Mouse (Mus musculus) adrenal gland, adult (tissue): ENCODE data around the gene Anks1.
A peak's percentile ranks its signal among the peaks of the same experiment; 100 is the strongest.

Source experiments
- DNase-seq, 2 experiments: peaks; one replicate each; pipeline ENCODE4 v3.0.0; 2022 to 2023; ENCODE audit warnings: low spot score in 1 of 2; ENCODE audit not compliant: inconsistent age in 2 of 2

The Anks1 gene

DNA sequence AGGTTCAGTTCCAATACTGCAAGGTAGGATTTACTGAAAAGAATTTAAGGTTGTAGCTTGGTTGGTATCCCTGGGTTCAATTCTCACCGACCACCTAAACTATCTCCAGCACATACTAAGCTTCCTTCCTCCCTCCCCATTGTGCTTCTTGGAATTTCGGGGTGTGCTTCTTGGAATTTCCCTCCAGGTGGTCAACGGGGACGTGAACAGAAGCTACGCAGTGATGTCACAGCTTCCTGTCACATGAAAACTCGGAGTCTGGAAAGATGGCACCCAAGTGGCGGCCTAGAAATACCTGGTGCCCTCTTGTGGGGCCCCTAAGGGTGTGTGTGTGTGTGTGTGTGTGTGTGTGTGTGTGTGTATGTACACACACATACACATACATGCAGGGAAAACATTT is 172.8 kb downstream of the Anks1 start:
- DNase-seq: no peak

DNA sequence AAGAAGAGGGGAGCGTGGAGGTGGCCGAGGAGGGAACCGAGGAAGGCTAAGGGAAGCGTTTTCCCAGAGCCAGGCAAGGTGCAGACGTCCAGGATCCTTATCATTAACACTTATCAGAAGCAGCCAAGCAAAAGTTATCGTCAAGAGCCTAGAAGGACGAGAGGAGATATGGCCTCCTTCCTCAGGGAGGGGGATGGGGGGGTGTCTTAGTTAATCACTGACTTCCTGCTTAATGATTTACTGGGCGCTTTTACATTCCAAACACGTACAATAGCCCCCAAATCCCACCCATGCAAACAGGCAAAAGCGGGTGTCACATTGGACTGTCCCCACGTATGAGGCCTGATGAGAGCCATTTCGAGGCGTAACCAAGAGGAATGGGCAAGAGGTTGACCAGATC is 173.8 kb downstream of the Anks1 start:
- DNase-seq: no peak

DNA sequence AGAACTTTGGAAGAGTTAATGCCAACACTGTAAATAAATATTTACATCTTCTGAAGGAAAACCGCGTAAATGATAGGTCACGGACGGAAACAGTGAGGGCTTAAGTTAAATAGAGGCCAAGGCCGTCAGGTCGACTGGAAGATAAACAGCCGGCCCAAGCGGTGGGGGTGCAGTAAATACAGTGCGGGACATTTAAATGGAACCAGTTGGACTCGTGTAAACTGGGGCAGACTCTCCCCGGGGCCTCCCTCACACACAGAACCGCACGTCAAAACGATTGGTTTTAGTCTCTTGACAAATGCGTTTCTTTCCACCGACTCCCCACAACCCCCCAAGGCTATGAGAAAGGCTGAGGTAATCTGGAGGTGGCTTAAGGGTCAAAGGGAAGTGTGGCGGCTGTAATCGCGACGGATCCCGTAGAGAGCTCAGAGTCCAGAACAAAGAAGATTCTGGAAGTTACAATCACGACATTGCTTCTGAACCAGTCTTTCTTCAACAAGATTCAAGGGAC is 175.3 kb downstream of the Anks1 start:
- DNase-seq: peak; percentile 43 to 73

DNA sequence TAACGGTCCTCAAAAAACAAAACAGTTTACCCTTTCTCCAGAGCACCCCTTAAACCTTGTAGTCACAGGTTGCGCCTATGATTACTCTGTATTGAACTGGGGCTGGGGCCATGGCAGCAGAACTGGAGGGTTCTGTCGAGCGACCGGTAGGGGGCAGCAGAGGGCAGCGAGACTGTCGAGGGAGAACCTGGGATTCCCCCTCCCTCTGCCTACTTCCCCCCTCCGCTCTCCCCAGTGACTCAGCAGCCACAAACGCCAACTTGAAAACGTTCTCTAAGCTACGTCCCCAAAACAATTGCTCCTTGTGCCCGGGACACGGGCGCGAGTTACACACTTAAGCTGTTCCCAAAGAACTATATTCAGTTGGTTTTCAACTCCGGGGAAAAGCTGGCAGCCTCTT is 175.9 kb downstream of the Anks1 start:
- DNase-seq: peak; percentile 92 to 97

DNA sequence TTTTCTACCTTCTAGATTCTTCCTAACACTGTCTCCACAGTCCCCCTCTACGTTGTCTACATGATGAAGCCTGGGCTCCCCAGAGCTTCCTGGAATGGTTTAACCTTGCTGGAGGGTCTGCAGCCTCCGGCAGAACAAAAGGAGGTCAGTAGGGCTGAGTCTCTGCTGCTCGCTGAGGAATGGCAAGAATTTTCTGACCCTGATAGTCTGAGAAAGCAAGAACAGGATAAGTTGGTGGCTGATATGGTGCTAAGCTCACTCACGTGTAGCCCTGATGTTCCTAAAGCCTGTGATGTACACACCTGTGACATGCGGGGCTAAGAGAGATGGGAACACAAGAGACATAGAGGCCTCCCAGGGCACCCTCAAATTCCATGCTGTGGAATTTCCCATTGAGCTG is 178.3 kb downstream of the Anks1 start:
- DNase-seq: no peak

DNA sequence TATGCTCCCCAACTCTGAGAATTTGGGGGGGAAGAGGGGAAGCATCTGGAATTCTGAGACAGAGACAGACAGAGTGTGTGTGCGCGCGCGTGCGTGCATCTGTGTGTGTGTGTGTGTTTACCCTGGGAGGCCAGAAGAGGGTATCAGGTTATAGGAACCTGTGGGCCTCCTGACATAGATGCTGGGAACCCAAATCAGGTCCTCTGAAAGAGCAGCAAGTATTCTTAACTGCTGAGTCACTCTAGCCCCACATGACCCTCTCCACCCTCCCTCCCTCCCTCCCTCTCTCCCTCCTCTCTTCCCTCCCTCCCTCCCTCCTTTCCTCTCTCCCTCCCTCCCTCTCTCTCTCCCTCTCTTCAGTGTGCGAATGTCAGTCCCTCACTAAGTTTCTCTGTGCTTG is 179.6 kb downstream of the Anks1 start:
- no peak for DNase-seq

DNA sequence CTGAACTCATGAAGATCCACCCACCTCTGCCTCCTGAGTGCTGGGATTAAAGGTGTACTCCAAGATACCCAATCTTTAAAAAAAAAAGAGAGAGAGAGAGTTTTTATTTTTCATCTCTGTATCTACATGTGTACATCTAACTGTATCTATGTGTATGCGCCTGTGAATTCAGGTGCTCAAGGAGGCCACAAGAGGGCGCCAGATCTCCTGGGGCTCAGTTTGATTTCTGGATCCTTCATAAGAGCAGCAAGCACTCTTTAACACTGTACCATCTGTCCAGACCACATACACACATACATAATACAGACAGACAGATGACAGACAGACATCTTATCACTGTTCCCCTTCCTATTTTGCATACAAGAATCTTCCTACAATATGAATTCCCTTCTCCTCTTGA is 183.2 kb downstream of the Anks1 start:
- no peak for DNase-seq

DNA sequence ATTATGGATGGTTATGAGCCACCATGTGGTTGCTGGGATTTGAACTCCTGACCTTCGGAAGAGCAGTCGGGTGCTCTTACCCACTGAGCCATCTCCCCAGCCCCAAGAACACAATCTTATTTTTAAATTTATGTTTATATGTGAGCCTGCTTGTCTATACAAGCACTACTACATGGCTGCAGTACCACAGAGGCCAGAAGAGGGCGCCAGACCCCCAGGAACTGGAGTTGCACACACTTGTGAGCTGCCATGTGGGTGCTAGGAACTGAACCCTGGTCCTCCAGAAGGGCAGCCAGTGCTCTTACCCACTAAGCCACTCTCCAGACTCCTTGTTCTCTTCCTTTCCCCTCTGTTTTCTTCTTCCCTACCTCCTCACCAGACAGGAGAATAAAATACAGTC is 184.7 kb downstream of the Anks1 start:
- no peak for DNase-seq

DNA sequence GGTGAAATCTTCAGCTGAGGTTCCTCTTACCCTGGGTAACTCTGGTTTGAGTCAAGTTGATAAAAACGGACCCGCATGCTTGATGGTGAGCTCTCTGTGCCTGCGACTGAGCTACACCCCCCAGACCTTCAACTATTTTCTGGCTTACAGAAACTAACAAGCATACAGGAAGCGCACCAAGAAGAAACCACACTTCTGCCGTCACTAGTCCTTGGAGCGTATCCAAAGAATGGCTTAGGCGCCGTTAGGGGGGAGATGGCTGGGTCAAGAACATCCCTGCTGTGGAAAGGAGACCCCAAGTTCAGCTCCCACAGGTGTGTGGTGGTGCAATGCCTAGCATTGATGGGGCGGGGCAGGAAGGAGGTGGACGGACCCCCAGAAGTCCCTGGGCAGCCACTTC is 187.3 kb downstream of the Anks1 start:
- DNase-seq: peak in 1 of 2 experiments; percentile 53

DNA sequence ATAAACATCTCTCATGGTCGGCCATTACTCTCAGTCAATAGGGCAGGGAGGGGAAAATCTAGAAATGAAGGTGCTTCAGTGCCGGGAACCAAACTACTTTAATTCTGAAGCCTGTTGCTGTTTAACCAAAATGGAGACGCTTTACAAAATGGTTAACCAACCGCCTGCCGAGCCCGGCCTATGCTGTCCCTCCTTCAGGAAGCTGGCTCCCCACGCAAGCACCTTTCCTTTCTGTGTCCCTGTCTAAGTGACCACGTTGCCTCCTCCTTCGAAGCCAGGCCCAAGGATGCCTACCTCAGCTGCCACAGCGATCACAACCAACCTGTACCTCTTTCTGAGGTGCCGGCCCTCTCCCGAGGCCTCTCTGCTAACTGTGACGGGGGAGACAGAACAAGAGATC is 188.2 kb downstream of the Anks1 start:
- no peak for DNase-seq

DNA sequence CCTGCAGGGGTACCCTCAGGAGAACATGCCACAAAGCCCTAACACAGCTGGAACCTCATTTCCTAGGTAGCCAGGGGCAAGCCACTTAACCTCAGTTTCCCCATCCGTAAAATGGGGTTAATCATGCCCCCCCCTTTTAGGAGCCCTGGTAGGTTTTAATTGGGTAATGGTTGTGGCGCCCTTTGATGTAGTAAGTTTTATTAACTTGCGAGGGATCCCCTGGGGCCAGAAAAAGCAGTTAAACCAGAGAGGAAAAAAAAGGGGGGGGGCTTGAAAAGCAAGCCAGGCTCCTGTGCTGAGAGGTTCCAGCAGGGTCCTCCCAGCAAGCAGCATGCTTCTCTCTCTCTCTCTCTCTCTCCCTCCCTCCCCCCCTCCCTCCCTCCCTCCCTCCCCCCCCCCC is 190.0 kb downstream of the Anks1 start:
- no peak for DNase-seq

DNA sequence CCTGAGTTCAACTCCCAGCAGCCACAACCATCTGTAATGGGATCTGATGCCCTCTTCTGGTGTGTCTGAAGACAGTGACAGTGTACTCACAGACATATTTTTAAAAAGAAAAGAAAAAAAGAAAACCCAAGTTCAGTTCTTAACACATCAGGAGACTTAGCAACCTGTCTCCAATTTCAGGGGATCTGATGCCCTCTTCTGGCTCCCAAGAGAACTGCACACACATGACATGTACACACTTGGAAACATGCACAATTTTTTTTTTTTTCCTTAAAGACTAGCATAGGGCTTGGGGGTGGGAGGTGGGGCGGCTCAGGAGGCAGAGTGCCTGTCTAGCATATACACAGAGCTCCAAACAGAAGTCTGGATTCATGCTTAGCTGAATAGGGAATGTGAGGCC is 191.6 kb downstream of the Anks1 start:
- no peak for DNase-seq

DNA sequence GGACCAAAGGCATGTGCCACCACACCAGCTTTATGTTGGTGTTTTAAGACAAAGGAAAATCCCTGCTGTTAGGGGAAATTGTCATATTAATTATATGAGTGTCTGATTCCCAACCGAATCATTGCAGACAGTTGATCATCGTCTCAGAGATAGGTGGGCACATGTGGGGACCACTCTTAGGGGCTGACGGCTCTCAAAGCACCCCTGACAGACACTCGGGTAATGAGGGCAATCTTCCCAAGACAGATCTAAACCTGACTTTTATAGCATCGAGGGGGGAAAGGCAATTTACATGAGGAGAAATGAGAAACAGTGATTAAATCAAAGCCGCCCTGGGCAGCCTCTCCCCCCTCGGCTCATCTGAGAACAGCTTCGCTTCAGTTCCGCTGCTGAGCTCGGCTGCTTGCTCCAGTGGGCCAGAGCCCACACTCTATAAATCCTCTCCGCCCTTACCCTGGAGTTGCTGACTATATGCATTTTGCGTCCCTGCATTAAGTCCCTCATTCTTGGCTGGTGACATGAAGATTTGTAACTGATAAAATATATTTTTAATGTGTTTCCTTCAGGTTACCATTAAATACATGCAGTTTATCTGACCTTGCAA is 192.3 kb downstream of the Anks1 start:
- no peak for DNase-seq

DNA sequence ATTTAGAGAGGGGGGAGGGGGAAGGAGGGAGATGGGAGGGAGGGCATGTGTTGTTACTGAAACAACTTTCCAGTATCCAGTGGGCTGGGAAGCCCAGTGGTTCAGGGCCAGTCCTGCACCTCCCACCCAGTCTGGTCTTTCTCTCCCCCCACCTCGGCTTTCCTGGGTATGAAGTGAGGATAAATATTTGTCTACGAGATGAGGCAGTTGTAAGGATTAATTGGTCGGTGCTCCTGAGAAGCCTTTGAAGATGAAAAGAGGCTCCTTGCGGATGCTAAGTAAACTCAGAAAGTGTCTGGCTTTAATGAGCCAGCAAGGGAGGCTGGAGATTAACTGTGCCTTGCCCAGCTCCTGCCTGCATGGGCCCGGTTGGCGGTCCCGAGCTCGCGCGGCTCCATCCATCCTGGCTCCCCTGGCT is 192.8 kb downstream of the Anks1 start:
- no peak for DNase-seq

DNA sequence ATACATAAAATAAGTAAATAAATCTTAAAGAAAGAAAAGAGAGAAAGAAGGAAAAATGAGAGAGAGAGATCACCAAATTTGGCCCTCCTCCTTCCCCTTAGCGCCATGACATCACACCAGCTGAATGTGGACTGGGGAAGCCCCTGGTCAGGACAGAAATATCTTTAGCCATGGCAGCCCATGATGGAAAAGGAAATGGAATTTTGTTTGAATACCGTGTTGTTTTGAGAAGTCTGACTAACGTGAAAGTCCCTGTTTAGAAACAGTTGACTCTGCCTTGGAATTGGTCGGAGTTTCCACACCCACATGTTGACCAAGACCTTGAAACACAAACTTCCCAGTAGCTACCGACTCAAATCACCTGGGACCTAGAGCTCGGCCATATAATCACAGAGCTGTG is 195.3 kb downstream of the Anks1 start:
- no peak for DNase-seq

DNA sequence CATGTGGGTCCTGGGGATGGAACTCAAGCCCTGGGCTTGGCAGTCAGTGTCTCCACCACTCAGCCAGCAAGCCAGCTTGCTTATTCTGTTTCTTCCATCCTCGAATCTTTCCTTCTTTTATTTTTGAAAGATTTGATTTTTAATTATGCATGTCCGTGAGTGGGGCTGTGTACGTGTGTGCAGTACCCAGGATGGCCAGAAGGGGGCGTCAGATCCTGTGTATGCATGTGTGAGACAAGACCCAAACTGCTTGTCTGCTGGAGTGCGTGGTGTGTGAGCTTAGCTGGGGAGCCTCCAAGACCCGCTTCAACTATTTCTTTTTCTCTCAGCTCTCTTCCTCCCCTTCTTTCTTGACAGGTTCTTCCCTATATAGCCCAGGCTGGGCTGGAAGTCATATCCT is 197.2 kb downstream of the Anks1 start:
- DNase-seq: no peak

DNA sequence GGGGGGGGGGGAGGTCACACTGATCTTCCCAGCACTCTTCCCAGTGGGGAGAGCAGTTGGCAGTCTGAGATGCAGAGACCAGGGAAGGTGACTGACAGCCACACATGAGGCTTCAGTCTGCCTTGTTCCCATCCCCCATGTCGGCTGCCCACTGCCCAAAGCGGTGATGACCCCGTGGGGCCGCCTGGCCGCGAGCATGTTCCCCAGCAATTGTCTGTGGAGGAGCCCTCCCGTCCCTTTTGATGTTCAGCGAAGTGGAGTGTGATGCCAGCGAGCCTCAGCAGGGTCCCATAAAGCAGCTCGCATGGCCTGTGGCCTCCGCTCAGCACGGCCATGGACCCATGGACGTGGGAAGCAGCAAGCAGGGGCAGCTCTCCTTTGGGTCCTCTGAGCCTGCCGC is 198.2 kb downstream of the Anks1 start:
- no peak for DNase-seq

DNA sequence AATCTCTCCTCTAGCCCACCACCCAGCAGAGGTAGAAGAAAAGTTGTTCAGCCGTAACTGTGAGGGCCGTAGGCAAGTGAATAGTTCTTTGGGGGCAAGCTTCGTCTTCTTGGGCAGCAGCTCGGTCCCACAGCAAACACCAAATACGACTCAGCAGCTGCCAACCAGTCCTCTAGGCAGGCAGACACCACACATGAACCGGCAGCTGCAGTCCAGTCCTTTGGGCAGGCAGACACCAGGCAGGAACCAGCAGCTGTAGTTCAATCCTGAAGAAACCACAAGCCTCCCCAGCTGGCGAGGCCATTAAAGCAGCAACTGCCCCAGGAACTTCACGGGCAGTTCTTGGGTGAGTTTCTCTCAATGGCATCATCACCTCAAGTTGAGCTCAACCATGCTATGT is 203.2 kb downstream of the Anks1 start:
- DNase-seq: no peak
